Mouse (Mus musculus) heart, adult 18-20 months (tissue): ENCODE results near the gene Slc44a4. TPM values are rescaled to one million over a fixed set of nuclear protein-coding genes. Genes with fewer than 3 reads are reported as not detected.
"Not testable (repeated sequence)": the region's sequence is repeated elsewhere in the genome, so short reads cannot be mapped to it uniquely, and the experiment has no call there.

ENCODE experiments used
- DNase-seq, 2 experiments: peaks; one replicate each; pipeline ENCODE4 v3.0.0; 2021 to 2022; ENCODE audit warnings: mixed read lengths in 1 of 2
- total RNA-seq, 2 experiments: library from RNA; stranded (reverse); gene quantifications; 2 replicates each; pipeline ENCODE4 v1.2.3; 2021

The Slc44a4 gene
- total RNA-seq, 2 experiments from 2014 or later, result 0.62 TPM; not detected in 1

GRCm38 (mm10) chr17:34943128-34943815 is 29.0 kb downstream of the Slc44a4 start:
- DNase-seq, result no peak

DNA sequence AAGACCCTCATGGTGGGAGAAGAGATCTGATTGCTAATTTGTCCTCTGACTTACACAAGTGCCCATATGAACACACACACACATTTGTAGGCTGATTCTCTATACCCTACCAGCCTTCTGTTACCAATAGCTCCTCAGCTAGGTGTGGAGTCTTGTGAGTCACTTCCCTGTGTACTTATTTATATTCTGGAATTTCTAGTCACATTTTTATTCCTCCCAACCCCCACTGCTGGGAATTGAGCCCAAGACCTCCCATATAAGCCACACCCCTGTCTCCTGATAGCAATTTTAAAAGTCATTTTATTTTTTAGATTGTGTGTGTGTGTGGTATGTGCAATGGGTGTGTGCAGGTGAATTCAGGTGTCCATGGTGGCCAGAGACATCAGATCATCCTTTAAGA is 30.1 kb downstream of the Slc44a4 start:
- no peak for DNase-seq

DNA sequence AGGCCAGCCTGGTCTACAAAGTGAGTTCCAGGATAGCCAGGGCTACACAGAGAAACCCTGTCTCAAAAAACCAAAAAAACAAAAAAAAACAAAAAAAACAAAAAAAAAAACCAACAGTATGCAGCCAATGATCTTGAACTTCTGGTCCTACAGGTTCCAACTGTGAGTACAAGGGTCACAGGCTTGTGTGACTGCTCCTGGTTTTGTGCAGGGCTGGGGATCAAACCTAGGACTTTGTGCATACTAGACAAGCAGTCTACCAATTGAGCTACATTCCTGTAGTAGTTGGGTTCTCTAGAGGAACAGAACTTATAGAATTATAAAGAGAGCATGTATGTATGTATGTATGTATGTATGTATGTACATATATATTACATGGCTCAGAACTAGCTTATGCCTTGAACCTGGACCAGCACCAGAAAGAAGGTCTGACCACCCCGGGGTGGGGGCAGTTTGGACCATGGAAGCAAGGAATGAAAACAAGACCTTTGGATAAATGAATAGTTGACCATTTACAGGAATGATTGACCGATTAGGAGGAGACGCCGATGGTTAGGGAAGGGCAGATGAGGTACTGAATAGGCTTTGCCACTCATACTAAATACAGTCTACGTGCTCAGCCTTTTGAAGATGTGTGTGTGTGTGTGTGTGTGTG is 32.3 kb downstream of the Slc44a4 start:
- DNase-seq, result no peak

DNA sequence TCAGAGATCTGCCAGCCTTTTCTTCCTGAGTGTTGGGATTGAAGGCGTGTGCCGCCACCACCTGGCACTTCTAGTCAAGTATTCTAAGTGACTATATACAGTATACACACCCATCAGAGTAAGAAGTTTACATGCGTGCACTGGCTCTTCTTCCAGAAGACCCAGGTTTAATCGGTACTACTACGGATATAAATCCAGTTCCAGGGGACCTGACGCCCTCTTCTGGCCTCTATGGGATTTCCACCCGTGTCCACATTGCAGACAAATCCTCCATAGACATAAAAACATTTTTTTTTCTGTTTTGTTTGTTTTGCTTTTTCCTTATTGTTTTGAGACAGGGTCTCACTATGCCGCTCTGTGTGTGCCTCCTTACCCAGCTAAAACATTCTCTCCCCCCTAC is 33.3 kb downstream of the Slc44a4 start:
- no peak for DNase-seq

DNA sequence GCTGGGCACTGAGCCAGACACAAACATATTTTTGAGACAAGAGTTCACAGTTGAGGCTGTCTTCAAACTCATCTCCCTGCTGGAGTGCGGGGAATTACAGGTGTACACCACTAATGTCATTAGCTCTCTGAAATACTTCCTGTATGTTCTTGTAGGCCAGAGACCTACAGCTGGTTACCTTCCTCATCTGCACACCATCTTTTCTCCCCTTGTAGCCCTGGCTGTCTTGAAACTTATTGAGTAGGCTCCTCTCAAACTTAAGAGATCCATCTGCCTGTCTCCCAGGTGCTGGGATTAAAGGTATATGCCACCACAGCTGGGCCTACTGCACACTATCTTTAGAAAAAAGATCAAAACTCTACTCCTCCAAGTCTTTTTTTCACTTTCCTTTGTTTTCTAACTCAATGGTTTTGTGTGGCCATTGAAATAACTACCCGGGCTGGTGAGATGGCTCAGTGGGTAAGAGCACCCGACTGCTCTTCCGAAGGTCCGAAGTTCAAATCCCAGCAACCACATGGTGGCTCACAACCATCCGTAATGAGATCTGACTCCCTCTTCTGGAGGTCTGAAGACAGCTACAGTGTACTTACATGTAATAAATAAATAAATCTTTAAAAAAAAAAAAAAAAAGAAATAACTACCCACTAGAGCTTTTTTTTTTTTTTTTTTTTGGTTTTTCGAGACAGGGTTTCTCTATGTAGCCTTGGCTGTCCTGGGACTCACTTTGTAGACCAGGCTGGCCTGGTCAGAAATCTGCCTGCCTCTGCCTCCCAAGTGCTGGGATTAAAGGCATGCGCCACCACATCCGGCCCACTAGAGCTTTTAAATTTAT is 34.7 kb downstream of the Slc44a4 start:
- DNase-seq, result not testable (repeated sequence)

- DNase-seq, result no peak
Measured at GRCm38 (mm10) chr17:34949553-34949969, 35.3 kb downstream of the Slc44a4 start.

DNA sequence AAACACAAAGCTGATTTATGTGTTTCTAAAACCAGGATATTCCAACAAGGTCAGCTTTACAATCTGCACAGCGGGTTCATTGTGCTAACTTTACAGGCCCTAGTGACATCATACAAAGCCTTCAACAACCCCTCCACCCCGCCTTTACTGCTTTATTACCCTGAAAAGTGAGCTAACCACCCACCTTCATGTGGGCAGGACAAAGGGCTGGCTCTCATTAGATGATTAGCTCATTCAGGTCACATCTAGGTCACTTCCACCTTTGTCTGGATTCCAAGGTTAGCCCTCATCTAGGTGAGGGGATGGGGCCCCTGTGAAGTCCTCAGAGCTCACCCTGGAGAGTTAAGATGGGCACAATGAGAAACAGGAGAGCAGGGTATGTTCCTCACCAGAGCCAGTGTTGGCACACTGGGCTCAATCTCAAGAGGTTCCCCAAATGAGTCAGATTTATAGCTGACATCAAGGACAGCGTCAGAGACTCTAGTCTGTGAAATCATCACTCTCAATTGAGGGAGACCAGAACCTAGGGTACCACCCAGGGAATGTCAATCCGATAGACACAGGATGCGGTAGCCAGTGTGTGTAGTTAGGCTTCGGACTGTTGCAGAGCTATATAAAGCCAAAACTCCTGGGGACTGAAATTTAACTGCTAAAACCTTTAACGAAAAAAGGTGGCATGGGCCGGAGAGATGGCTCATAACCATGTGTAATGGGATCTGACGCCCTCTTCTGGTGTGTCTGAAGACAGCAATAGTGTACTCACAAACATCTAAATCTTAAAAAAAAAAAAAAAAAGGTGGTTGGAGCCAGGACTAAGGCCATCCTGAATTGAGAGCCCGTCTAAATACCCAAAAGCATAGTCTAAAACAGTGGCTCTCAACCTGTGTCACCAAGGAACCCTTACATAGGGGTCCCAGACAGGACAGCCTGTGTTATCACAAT is 36.5 kb downstream of the Slc44a4 start:
- no peak for DNase-seq

GRCm38 (mm10) chr17:34951636-34952377 is 37.5 kb downstream of the Slc44a4 start:
- DNase-seq, result no peak

DNA sequence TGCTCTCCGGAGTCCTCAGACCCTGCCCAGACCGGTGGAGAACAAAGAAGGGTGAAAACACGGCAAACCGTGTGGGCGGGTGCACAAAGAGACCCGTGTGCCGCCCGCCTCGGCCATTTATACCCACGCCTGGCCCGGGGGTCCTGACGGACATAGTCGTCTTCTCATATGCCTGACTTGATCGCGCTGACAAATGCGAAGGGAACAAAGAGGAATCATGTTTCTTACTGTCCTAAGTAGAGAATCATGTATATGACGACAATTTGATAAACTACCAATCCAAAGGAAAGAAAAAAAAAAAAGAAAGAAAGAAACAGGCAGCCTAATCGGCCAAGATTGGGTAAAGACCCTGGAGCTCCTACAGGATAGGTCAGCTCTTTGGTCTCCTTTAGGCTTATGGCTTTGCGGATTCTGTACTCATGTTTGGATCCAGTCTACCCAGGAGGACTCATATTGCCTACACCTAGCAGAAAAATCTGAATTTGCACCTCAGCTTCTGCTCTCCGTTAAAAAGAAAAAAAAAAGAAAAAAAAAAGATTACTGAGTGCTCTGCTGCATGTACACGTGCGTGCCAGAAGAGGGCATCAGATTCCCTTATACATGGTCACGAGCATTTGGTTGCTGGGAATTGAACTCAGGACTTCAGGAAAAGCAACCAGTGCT is 38.2 kb downstream of the Slc44a4 start:
- peak; percentile 79 to 93 for DNase-seq

GRCm38 (mm10) chr17:34953258-34953657 is 39.0 kb downstream of the Slc44a4 start:
- no peak for DNase-seq

DNA sequence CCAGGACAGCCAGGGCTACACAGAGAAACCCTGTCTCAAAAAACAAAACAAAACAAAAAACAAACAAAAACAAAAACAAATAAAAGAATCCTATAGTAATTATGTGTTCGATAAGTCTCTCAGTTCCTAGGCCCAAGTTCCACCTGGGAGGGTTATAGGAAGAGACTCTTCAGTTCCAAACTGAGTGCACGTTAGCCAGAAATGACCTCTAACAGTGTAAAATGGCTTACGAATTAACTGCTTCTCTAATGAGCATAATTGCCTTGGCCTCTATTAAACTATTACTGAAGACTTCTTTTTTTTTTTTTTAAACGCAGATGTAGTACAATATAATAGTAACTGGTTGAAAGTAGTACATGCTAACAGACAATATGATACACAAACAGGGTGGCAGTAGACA is 39.6 kb downstream of the Slc44a4 start:
- DNase-seq, result no peak

DNA sequence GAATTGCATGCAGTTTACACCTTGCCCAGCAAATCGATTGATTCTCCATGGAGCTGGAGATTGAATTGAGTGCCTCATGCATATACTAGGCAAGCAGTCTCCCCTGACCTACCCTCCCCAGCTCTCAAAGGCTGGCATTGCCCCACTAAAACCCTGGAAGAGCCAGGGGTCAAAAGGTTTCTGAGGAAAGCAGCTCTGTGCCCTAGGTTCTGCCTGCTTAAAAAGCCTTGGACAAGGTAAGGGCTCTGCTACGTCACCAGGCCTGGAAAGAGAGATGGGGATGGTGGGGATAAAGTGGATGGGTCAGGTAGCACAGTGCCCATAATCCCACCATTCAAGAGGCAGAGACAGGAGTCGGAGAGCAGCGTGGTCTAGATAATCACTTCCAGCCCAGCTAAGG is 40.6 kb downstream of the Slc44a4 start:
- DNase-seq, result no peak

DNA sequence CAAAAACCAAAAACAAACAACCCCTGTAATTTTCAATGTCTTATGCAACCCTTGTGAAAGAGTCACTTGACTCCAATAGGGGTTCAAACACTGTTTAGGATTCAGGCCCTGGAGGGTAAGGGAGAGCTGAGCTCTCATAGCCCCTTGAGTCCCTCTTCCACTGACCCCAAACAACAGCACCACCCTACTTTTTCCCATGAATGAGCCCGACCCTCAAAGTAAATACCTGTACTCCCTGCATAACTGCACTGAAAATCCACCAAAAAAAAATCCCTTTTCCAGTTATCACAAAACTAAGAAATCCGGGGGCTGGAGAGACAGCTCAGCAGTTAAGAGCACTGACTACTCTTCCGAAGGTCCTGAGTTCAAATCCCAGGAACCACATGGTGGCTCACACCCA is 41.6 kb downstream of the Slc44a4 start:
- no peak for DNase-seq

GRCm38 (mm10) chr17:34956340-34956739 is 42.1 kb downstream of the Slc44a4 start:
- DNase-seq, result no peak

GRCm38 (mm10) chr17:34957291-34957690 is 43.0 kb downstream of the Slc44a4 start:
- not testable (repeated sequence) for DNase-seq

- DNase-seq, result not testable (repeated sequence)
Measured at GRCm38 (mm10) chr17:34957966-34958365, 43.7 kb downstream of the Slc44a4 start.

GRCm38 (mm10) chr17:34958734-34959129 is 44.5 kb downstream of the Slc44a4 start:
- DNase-seq, result not testable (repeated sequence)

DNA sequence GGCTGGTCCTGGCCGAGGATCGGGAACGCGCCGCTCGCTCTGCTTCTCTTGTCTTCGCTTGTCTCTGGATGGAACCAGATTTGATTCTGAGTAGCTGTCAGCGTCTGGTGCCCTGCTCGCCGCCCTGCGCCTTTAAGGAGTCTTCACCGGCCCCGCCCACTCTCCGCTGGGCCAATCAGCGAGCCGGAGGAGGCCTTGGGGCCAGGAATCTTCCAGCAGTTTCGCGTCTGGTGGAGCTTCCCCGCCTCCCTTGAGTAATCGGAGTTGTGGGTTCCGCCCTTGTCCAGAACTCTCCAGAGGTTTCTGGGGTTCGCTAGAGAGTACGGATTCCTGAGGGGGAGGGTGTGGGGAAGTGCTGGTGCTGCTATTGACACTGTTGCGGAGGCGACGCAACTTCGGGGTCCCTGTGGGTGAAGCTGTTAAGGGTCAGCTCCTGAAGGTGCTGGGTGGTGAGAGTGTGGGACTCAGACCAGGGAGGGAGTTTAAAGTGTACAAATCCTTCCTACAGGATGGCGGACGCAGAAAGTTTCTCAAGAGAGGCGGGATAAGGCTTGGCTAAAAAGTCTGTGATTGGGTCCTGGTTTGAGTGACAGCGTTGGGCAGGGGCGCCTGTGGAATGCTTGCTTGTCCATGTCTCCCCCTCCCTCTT is 45.0 kb downstream of the Slc44a4 start, which contains the start of gene Hspa1b:
Gene Hspa1b (minus strand): TSS at position 109 of the 649 bp plus-strand sequence.
- DNase-seq, result peak; percentile 93 to 97

- DNase-seq, result peak; percentile 63 to 74
Measured at GRCm38 (mm10) chr17:34959881-34960515, 45.7 kb downstream of the Slc44a4 start.
